In genomic region chr13:111489502-111489801, GRCm38 (mm10) we compare ENCODE assay signal across 8 mouse cellular contexts. TPM values are rescaled to one million over a fixed set of nuclear protein-coding genes. Genes with fewer than 3 reads are reported as not detected.
DNase-seq lines count a peak whose midpoint lies in the region; ATAC-seq and TF ChIP-seq lines count a peak whose summit lies in the region.

No protein-coding gene starts in this region.

- peak overlapping the region; percentile 99 for H3K9ac ChIP-seq in CH12.LX (ENCODE audit: insufficient read depth, low read depth)

- H3K4me3 ChIP-seq in CH12.LX (replicated peaks in 1 of 3; ENCODE audit: low read depth in 2 of 3, low read length in 2 of 3, poor library complexity in 1 of 3) (peak overlapping the region; percentile 71 to 99 (median 73)), macrophage (ENCODE audit: inconsistent target) (peak overlapping the region; percentile 40)

- H3K4me2 ChIP-seq in CH12.LX (ENCODE audit: insufficient read depth, low read depth, poor library complexity, severe bottlenecking) = no peak overlapping the region

- peaks cover 26% of the 10 kb centered on the region for H3K27me3 ChIP-seq in CH12.LX (replicated peaks)

- dilution Hi-C loops in CH12.LX (cut with MboI; ENCODE audit: extremely low pct_ligation_motif_present, extremely low pct_unique_long_range_greater_than_20kb, low sequenced_read_pairs) = no loop called here

- no peaks in the 10 kb centered on the region for H3K36me3 ChIP-seq in CH12.LX (replicated peaks in 1 of 2; ENCODE audit: control insufficient read depth in 1 of 2, insufficient read depth in 1 of 2, low read length in 1 of 2)
- H3K36me3 ChIP-seq in macrophage (ENCODE audit: inconsistent target) = no peaks in the 10 kb centered on the region

- DNase-seq in frontal cortex, postnatal 10 days (ENCODE audit: low spot score in 2 of 2) = no peak
- no peak for DNase-seq in CH12.LX (ENCODE audit: extremely low read depth)
- no peak for DNase-seq in gastrocnemius, postnatal 25 days
- DNase-seq in retina, postnatal 1 day = no peak
- no peak for DNase-seq in urinary bladder, adult 18-20 months (ENCODE audit: low spot score in 2 of 2)

- TF ChIP-seq EP300 in CH12.LX (IDR thresholded peaks at IDR 0.05; ENCODE audit: low read length) = no peak

- in situ Hi-C loops in CH12.LX (cut with MboI; ENCODE audit: low pct_ligation_motif_present, low pct_unique_long_range_greater_than_20kb, low sequenced_read_pairs) = loop anchor here (10.0 kb wide), 1 partner anchor 255 kb away; no protein-coding TSS in a partner anchor

- ATAC-seq in frontal cortex, adult (ENCODE audit: low TSS enrichment) = peak; percentile 14
- peak; percentile 11 for ATAC-seq in granulocyte monocyte progenitor cell, adult 5-6 weeks (replicated peaks; ENCODE audit: poor library complexity, severe bottlenecking)

- no peak for TF ChIP-seq POLR2A in CH12.LX (IDR thresholded peaks at IDR 0.05; ENCODE audit: low read depth, low read length)

- no peak for TF ChIP-seq RAD21 in CH12.LX (IDR thresholded peaks at IDR 0.05; ENCODE audit: low read depth, low read length)

- H3K27ac ChIP-seq in CH12.LX (ENCODE audit: insufficient read depth, low read depth) (peak overlapping the region; percentile 40), macrophage (peak overlapping the region; percentile 65)

- peaks cover 33% of the 10 kb centered on the region for H3K79me2 ChIP-seq in CH12.LX (replicated peaks; ENCODE audit: control insufficient read depth, extremely low read depth, insufficient read depth, poor library complexity, severe bottlenecking)
- H3K79me2 ChIP-seq in macrophage (ENCODE audit: inconsistent target) = peaks cover 46% of the 10 kb centered on the region

- WGBS in macrophage (ENCODE audit: missing documents) = 3% methylated on average over 25 of the region's 33 CpGs

- no peak for TF ChIP-seq CTCF in CH12.LX (conservative IDR thresholded peaks at IDR 0.05 in 1 of 2, IDR thresholded peaks at IDR 0.05 in 1 of 2; ENCODE audit: low read depth in 2 of 2, low read length in 2 of 2)

- peaks cover 0 to 8% of the 10 kb centered on the region in 2 experiments; a peak in 2 of 4 replicates for H3K4me1 ChIP-seq in CH12.LX (ENCODE audit: control insufficient read depth in 1 of 2, insufficient read depth in 2 of 2)

- no peaks in the 10 kb centered on the region for H3K9me3 ChIP-seq in CH12.LX (replicated peaks; ENCODE audit: low read length)

TF ChIP-seq in CH12.LX, 34 proteins besides CTCF, POLR2A, EP300 and RAD21:
- no peak for TF ChIP-seq RCOR1 (conservative IDR thresholded peaks at IDR 0.05; ENCODE audit: low read depth, low read length)
- no peak for TF ChIP-seq SIN3A (IDR thresholded peaks at IDR 0.05; ENCODE audit: low read length)
- TF ChIP-seq NELFE (IDR thresholded peaks at IDR 0.05; ENCODE audit: low read depth, low read length) = peak; percentile 62; the same call in 1 of the 2 replicates

RNA-seq across cellular contexts. Expression of gene Gpbp1, which starts 0.5 kb away (rescaled TPM):
- 43.3 and 50.4 TPM in 2 replicates for total RNA-seq in CH12.LX (2012; rRNA removed)
- total RNA-seq in CH12.LX (2014; rRNA removed) = 96.1 and 107 TPM in 2 replicates
- 85.7 and 99.6 TPM in 2 replicates for polyA plus RNA-seq in CH12.LX (2012; ENCODE audit: insufficient read length, low read depth)
- total RNA-seq in granulocyte monocyte progenitor cell, adult 5-6 weeks (2014; fragmentation: Nextera tagmentation) = 78.4 and 87.0 TPM in 2 replicates
- 140 and 154 TPM in 2 replicates for total RNA-seq in granulocyte monocyte progenitor cell, adult 5-6 weeks (2017)
- total RNA-seq in macrophage (2018; cell fraction: chromatin; rRNA removed) = 100 to 1,000 TPM in 6 of 26 experiments, 10 to 100 TPM in 20; 42.5 to 120 (median 80.9) TPM
- 10 to 100 TPM; 49.0 to 82.7 (median 67.2) TPM for total RNA-seq in macrophage (2018; cell fraction: cytosol; rRNA removed)
- 100 to 1,000 TPM in 5 of 26 experiments, 10 to 100 TPM in 21; 57.6 to 106 (median 85.6) TPM for total RNA-seq in macrophage (2018; cell fraction: nucleus; rRNA removed)
- polyA plus RNA-seq in macrophage (2018) = 39.3 to 60.3 TPM (median 40.0 TPM) in 3 replicates
- 10 to 100 TPM; 38.2 to 43.3 TPM for total RNA-seq in gastrocnemius, postnatal 25 days (2021)
